8 mouse cellular contexts compared by ENCODE assay signal in genomic region chr4:63493351-63494121, GRCm38 (mm10). TPM values are rescaled to one million over a fixed set of nuclear protein-coding genes. Genes with fewer than 3 reads are reported as not detected.
DNase-seq lines count a peak whose midpoint lies in the region; ATAC-seq and TF ChIP-seq lines count a peak whose summit lies in the region.

No protein-coding gene starts in this region.

- ATAC-seq in kidney, embryonic 14.5 days (ENCODE audit: low FRiP score, low TSS enrichment) = no peak
- ATAC-seq in Patski = no peak
- ATAC-seq in forebrain, embryonic 13.5 days = no peak
- ATAC-seq in midbrain, embryonic 11.5 days (ENCODE audit: low FRiP score) = no peak

- TF ChIP-seq CTCF in Patski (IDR thresholded peaks at IDR 0.05) = no peak

- in situ Hi-C loops in Patski (cut with MboI; ENCODE audit: low pct_unique_long_range_greater_than_20kb) = no loop called here

- H3K4me3 ChIP-seq in kidney, embryonic 14.5 days (ENCODE audit: low read length) = peak overlapping the region; percentile 59
- H3K4me3 ChIP-seq in forebrain, embryonic 13.5 days = peak overlapping the region; percentile 63
- peak overlapping the region; percentile 72 for H3K4me3 ChIP-seq in midbrain, embryonic 11.5 days (ENCODE audit: low read depth, low read length)

- peaks cover 6% of the 10 kb centered on the region for H3K27me3 ChIP-seq in kidney, embryonic 14.5 days (ENCODE audit: control insufficient read depth, insufficient read depth, low read length)
- H3K27me3 ChIP-seq in Patski = no peaks in the 10 kb centered on the region
- H3K27me3 ChIP-seq in forebrain, embryonic 13.5 days = peaks cover 19% of the 10 kb centered on the region
- H3K27me3 ChIP-seq in midbrain, embryonic 11.5 days (ENCODE audit: control insufficient read depth, insufficient read depth, low read length) = no peaks in the 10 kb centered on the region

- no peaks in the 10 kb centered on the region for H3K9me3 ChIP-seq in kidney, embryonic 14.5 days (ENCODE audit: control insufficient read depth, low read length)
- peaks cover 5% of the 10 kb centered on the region; the same call in 1 of the 2 replicates for H3K9me3 ChIP-seq in forebrain, embryonic 13.5 days (replicated peaks)
- H3K9me3 ChIP-seq in midbrain, embryonic 11.5 days (ENCODE audit: control insufficient read depth, low read length) = no peaks in the 10 kb centered on the region

- H3K9ac ChIP-seq in kidney, embryonic 14.5 days (ENCODE audit: low read depth, low read length) = no peak overlapping the region
- H3K9ac ChIP-seq in forebrain, embryonic 13.5 days = no peak overlapping the region
- peak overlapping the region; percentile 38 for H3K9ac ChIP-seq in midbrain, embryonic 11.5 days (ENCODE audit: low read length)

- no peak overlapping the region for H3K27ac ChIP-seq in kidney, embryonic 14.5 days (ENCODE audit: low read depth, low read length)
- H3K27ac ChIP-seq in forebrain, embryonic 13.5 days = no peak overlapping the region
- H3K27ac ChIP-seq in midbrain, embryonic 11.5 days (ENCODE audit: low read depth, low read length) = no peak overlapping the region; the same call in 1 of the 2 replicates

- H3K4me2 ChIP-seq in kidney, embryonic 14.5 days (replicated peaks; ENCODE audit: low read depth, low read length) = peak overlapping the region; percentile 96; the same call in 1 of the 2 replicates
- H3K4me2 ChIP-seq in forebrain, embryonic 13.5 days = peak overlapping the region; percentile 92
- H3K4me2 ChIP-seq in midbrain, embryonic 11.5 days = peak overlapping the region; percentile 77

- H3K36me3 ChIP-seq in kidney, embryonic 14.5 days (ENCODE audit: control insufficient read depth, insufficient read depth, low read length) = no peaks in the 10 kb centered on the region
- no peaks in the 10 kb centered on the region for H3K36me3 ChIP-seq in forebrain, embryonic 13.5 days (ENCODE audit: poor library complexity, severe bottlenecking)
- no peaks in the 10 kb centered on the region for H3K36me3 ChIP-seq in midbrain, embryonic 11.5 days (ENCODE audit: control insufficient read depth, insufficient read depth, low read length)

- POLR2A ChIA-PET in Patski (lab: Charles Lee) = interaction anchor here (1.2 kb wide), 1 partner anchor 11 kb away, joined by 3 read pairs; no protein-coding TSS in a partner anchor

- CTCF ChIA-PET in Patski (lab: Charles Lee) = no interaction called here

- no peak for DNase-seq in kidney, adult 8-10 months
- DNase-seq in Patski (ENCODE audit: low read depth, low spot score) = peak; percentile 30
- DNase-seq in midbrain, embryonic 11.5 days (ENCODE audit: low spot score, missing footprints) = peak; percentile 90
- no peak for DNase-seq in liver
- no peak for DNase-seq in B cell, adult 2 months
- no peak for DNase-seq in gastrocnemius, adult 8-10 months (ENCODE audit: low spot score in 2 of 2)

- H3K4me1 ChIP-seq in kidney, embryonic 14.5 days (ENCODE audit: control insufficient read depth, insufficient read depth, low read length) = peaks cover 12% of the 10 kb centered on the region
- peaks cover 50% of the 10 kb centered on the region for H3K4me1 ChIP-seq in forebrain, embryonic 13.5 days
- H3K4me1 ChIP-seq in midbrain, embryonic 11.5 days (ENCODE audit: control insufficient read depth, insufficient read depth, low read length) = peaks cover 54% of the 10 kb centered on the region

- WGBS in kidney, embryonic 14.5 days = 51% methylated on average over 9 of the region's 9 CpGs
- 43% methylated on average over 9 of the region's 9 CpGs for whole genome bisulfite sequencing in forebrain, embryonic 13.5 days
- 30% methylated on average over 9 of the region's 9 CpGs for WGBS in midbrain, embryonic 11.5 days

RNA-seq across cellular contexts. Expression of gene Whrn, which starts 2.3 kb away (rescaled TPM):
- 8.0 and 8.7 TPM in 2 replicates for polyA plus RNA-seq in kidney, embryonic 14.5 days (2014; fragmentation: Nextera tagmentation; extraction: Ambion mirVana)
- 31.0 TPM for polyA plus RNA-seq in Patski (2021)
- 5.5 and 6.1 TPM in 2 replicates for polyA plus RNA-seq in forebrain, embryonic 13.5 days (2015; fragmentation: Nextera tagmentation; extraction: Ambion mirVana)
- polyA plus RNA-seq in midbrain, embryonic 11.5 days (2014; fragmentation: Nextera tagmentation; extraction: Ambion mirVana) = 7.5 and 9.1 TPM in 2 replicates
- total RNA-seq in gastrocnemius, adult 8-10 months (2022) = 1 to 10 TPM; 2.5 to 4.4 (median 4.0) TPM

RNA-seq across cellular contexts. Expression of gene Atp6v1g1, which starts 51.0 kb away (rescaled TPM):
- polyA plus RNA-seq in kidney, embryonic 14.5 days (2014; fragmentation: Nextera tagmentation; extraction: Ambion mirVana) = 264 and 332 TPM in 2 replicates
- polyA plus RNA-seq in Patski (2021) = 230 TPM
- 444 and 467 TPM in 2 replicates for polyA plus RNA-seq in forebrain, embryonic 13.5 days (2015; fragmentation: Nextera tagmentation; extraction: Ambion mirVana)
- 386 and 408 TPM in 2 replicates for polyA plus RNA-seq in midbrain, embryonic 11.5 days (2014; fragmentation: Nextera tagmentation; extraction: Ambion mirVana)
- 100 to 1,000 TPM; 268 to 323 (median 295) TPM for total RNA-seq in gastrocnemius, adult 8-10 months (2022)

Comparison
In these comparisons a context has a peak if more than half of its experiments do, and no peak if none do; other contexts are left out.
1. DNase-seq: peak in Patski (single experiment) and midbrain, embryonic 11.5 days (single experiment); none in kidney, adult 8-10 months (0 of 2), liver (single experiment), B cell, adult 2 months (0 of 2) and gastrocnemius, adult 8-10 months (0 of 2).
2. Peak in every context shown above with its lines, with median percentiles within 50 percentile points of each other: H3K4me2 ChIP-seq and H3K4me3 ChIP-seq.